Mouse (Mus musculus): ENCODE data around the gene Col4a2. TPM values are rescaled to one million over a fixed set of nuclear protein-coding genes. Genes with fewer than 3 reads are reported as not detected.
A peak's percentile ranks its signal among the peaks of the same experiment; 100 is the strongest.

Col4a2 gene
- polyA plus RNA-seq, 1 experiment from 2014 or later = 47.2 TPM

- Histone ChIP-seq H3K27ac (replicated peaks) (no peak overlapping the region), H3K36me3 (ENCODE audit: control insufficient read depth, insufficient read depth, low read length) (no peaks in the 10 kb centered on the region), H3K27me3 (ENCODE audit: control insufficient read depth, insufficient read depth, low read length) (no peaks in the 10 kb centered on the region), H3K9ac (ENCODE audit: low read length) (no peak overlapping the region), H3K4me1 (replicated peaks; ENCODE audit: control insufficient read depth, insufficient read depth) (no peaks in the 10 kb centered on the region; the same call in 1 of the 2 replicates), H3K9me3 (ENCODE audit: control insufficient read depth, low read length) (no peaks in the 10 kb centered on the region), H3K4me2 (replicated peaks; ENCODE audit: low read depth) (no peak overlapping the region), H3K4me3 (ENCODE audit: low read depth, low read length) (no peak overlapping the region)
- no peak for ATAC-seq (ENCODE audit: low FRiP score, low TSS enrichment)
- DNase-seq (ENCODE audit: low spot score) = no peak
- TF ChIP-seq EP300 (optimal IDR thresholded peaks at IDR 0.05) = no peak
- no peak for TF ChIP-seq CTCF (IDR thresholded peaks at IDR 0.05; ENCODE audit: low read depth)
- WGBS = 80% methylated on average over 15 of the region's 15 CpGs
These were observed 61.2 kb downstream of the Col4a2 start for GRCm38 (mm10) chr8:11373643-11374325.

DNA sequence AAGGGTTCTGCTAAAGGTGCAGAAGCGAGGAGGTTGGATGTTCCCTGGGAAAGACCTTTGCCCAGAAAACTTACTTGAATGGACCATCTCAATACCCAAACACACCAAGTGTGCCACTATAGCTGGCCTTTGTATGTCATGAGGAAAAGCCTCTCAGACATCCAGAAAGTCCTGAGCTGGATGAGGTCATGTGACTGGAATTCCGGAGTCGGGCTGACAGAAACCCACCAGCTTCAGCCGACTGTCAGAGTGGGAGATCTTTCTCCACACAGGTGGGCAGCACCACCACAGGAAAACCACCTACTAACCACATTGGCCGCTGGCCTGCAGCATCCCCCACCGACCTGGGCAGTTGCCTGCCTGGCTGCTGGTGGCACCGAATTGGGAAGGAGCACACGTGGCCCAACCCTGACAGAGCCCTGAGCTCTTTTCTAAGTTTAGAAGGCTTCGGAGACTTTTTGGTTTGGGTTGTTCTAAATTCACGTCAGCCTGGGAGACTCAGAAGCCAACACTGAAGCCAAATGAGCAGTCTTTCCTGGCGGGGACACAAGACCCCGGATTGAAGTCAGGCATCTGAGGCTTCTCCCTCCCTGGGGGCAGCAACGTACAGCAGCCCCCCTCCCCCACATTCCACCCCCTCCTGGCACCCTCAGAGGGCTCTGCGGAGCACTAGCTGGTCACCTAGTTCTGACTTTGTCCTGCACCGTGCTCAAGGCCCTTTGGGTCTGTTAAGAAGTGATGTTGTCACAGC is 61.9 kb downstream of the Col4a2 start:
- DNase-seq (ENCODE audit: low spot score) (no peak), ATAC-seq (ENCODE audit: low FRiP score, low TSS enrichment) (no peak)
- Histone ChIP-seq H3K36me3 (ENCODE audit: control insufficient read depth, insufficient read depth, low read length) (no peaks in the 10 kb centered on the region), H3K9ac (ENCODE audit: low read length) (no peak overlapping the region), H3K27me3 (ENCODE audit: control insufficient read depth, insufficient read depth, low read length) (no peaks in the 10 kb centered on the region), H3K27ac (replicated peaks) (0 out of 2 replicates have a peak overlapping the region, but pooled peaks have one; percentile 49), H3K4me2 (replicated peaks; ENCODE audit: low read depth) (no peak overlapping the region), H3K4me3 (ENCODE audit: low read depth, low read length) (no peak overlapping the region), H3K9me3 (ENCODE audit: control insufficient read depth, low read length) (no peaks in the 10 kb centered on the region), H3K4me1 (replicated peaks; ENCODE audit: control insufficient read depth, insufficient read depth) (no peaks in the 10 kb centered on the region; the same call in 1 of the 2 replicates)
- 68% methylated on average over 15 of the region's 15 CpGs for WGBS
- TF ChIP-seq EP300 (optimal IDR thresholded peaks at IDR 0.05) = no peak
- no peak for TF ChIP-seq CTCF (IDR thresholded peaks at IDR 0.05; ENCODE audit: low read depth)

DNA sequence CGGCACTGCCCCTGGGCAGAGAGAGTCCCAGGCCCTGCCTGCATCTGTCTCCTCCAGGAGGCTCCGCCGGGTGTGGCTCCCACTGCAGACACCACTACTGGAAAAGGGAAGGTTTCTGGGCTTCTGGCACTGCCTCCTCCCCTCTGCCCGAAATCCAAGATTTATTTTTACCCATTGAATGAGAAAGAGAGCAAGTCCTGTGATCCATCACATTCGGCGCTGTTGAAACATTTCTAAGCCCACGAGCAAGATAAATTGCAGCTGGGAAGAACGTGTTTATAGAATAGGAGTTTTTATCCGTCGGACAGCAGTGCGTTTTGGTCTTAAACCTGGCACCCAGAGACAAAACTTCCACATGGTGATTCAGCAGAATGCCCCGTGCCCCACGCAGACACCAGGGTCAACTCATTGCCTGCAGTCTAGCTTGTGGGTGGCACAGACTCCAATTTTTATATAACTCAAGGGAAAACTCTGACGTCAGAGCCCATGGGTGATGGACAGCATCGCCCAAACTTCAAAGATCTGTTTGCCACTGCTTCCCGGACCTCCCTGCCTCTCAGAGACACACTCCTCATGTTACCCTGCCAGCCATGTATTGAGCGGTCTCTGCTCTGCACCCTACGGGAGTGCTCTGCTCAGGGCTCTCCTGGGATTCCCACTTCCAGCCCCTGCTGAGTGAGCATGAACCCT is 63.3 kb downstream of the Col4a2 start:
- TF ChIP-seq EP300 (optimal IDR thresholded peaks at IDR 0.05) (peak; percentile 50), CTCF (IDR thresholded peaks at IDR 0.05; ENCODE audit: low read depth) (peak; percentile 22; the same call in 1 of the 2 replicates)
- Histone ChIP-seq H3K9ac (ENCODE audit: low read length) (no peak overlapping the region), H3K27me3 (ENCODE audit: control insufficient read depth, insufficient read depth, low read length) (no peaks in the 10 kb centered on the region), H3K36me3 (ENCODE audit: control insufficient read depth, insufficient read depth, low read length) (no peaks in the 10 kb centered on the region), H3K9me3 (ENCODE audit: control insufficient read depth, low read length) (no peaks in the 10 kb centered on the region), H3K4me2 (replicated peaks; ENCODE audit: low read depth) (no peak overlapping the region), H3K4me3 (ENCODE audit: low read depth, low read length) (no peak overlapping the region), H3K4me1 (replicated peaks; ENCODE audit: control insufficient read depth, insufficient read depth) (no peaks in the 10 kb centered on the region; the same call in none of the 2 replicates), H3K27ac (replicated peaks) (peak overlapping the region; percentile 78)
- DNase-seq (ENCODE audit: low spot score) = peak; percentile 37
- 32% methylated on average over 18 of the region's 18 CpGs for WGBS
- peak; percentile 66 for ATAC-seq (ENCODE audit: low FRiP score, low TSS enrichment)

DNA sequence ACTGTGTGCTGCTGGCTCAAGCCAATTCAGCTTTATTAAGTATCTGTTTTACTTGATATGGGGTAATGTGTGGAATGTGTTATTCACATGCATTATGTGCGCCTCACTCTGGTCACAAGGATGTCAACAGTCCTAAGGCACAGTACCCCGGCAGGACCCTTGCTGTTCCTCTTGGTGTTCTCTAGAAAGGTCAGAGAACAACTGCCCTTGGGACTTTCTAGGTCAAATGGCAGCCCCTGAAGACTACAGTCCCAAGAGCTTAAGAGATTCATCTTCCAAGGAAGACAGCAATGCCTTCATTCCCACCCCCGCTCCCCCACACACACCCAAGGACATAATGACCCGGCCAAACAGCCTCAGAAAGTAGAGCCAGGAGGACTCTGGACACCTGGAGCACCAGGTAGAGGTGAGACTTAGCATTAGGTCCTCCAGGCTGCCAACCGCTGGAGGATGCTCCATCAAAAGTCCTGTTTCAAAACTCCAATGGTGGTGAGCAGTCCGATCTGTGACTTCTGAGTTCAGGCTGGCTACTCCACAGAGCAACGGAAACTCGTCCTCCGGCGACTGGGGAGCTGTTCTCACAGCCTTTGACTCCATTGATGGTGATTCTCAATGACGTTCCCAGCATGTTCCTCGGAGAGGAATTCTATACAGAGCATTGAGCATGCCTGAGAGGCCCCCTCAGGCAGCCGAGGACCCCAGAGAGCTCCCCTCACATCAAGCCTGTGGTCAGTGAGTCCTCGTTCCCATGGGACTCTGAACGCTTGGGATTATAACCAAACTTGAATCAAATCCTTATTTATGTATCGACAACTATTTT is 65.0 kb downstream of the Col4a2 start:
- 74% methylated on average over 16 of the region's 16 CpGs for WGBS
- no peak for ATAC-seq (ENCODE audit: low FRiP score, low TSS enrichment)
- Histone ChIP-seq H3K9ac (ENCODE audit: low read length) (no peak overlapping the region), H3K27me3 (ENCODE audit: control insufficient read depth, insufficient read depth, low read length) (no peaks in the 10 kb centered on the region), H3K4me2 (replicated peaks; ENCODE audit: low read depth) (no peak overlapping the region), H3K4me1 (replicated peaks; ENCODE audit: control insufficient read depth, insufficient read depth) (peaks cover 4% of the 10 kb centered on the region), H3K4me3 (ENCODE audit: low read depth, low read length) (no peak overlapping the region), H3K27ac (replicated peaks) (no peak overlapping the region), H3K36me3 (ENCODE audit: control insufficient read depth, insufficient read depth, low read length) (no peaks in the 10 kb centered on the region), H3K9me3 (ENCODE audit: control insufficient read depth, low read length) (no peaks in the 10 kb centered on the region)
- no peak for TF ChIP-seq EP300 (optimal IDR thresholded peaks at IDR 0.05)
- TF ChIP-seq CTCF (IDR thresholded peaks at IDR 0.05; ENCODE audit: low read depth) = peak; percentile 22; the same call in 1 of the 2 replicates
- DNase-seq (ENCODE audit: low spot score) = no peak

DNA sequence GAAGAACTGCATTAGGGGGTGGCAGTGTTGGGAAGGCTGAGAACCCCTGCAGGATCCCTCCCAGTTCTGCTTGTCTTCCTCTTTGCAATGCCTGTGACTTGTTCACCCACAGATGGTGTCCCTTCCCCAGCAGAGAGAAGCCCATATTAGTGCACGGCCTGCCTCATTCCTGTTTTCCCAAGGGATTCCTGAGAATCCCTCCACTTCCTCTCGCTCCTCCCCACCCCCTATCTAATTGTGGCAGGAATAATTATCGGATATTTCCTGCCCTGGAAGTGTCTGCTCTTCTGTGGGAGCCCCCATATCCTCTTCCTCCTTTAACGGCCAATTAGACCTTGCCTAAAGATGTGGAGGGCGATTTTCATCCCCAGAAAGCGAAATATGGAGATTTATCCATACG is 67.0 kb downstream of the Col4a2 start:
- no peak for ATAC-seq (ENCODE audit: low FRiP score, low TSS enrichment)
- no peak overlapping the region for H3K27ac ChIP-seq (replicated peaks)
- H3K36me3 ChIP-seq (ENCODE audit: control insufficient read depth, insufficient read depth, low read length) = no peaks in the 10 kb centered on the region
- DNase-seq (ENCODE audit: low spot score) = no peak
- peaks cover 4% of the 10 kb centered on the region for H3K4me1 ChIP-seq (replicated peaks; ENCODE audit: control insufficient read depth, insufficient read depth)
- no peak overlapping the region for H3K4me3 ChIP-seq (ENCODE audit: low read depth, low read length)
- whole genome bisulfite sequencing = 73% methylated on average over 7 of the region's 7 CpGs
- H3K9ac ChIP-seq (ENCODE audit: low read length) = no peak overlapping the region
- no peaks in the 10 kb centered on the region for H3K9me3 ChIP-seq (ENCODE audit: control insufficient read depth, low read length)
- H3K4me2 ChIP-seq (replicated peaks; ENCODE audit: low read depth) = no peak overlapping the region
- TF ChIP-seq EP300 (optimal IDR thresholded peaks at IDR 0.05) = no peak
- 0 out of 2 replicates have a peak, but pooled peaks have one; percentile 3 for TF ChIP-seq CTCF (IDR thresholded peaks at IDR 0.05; ENCODE audit: low read depth)
- no peaks in the 10 kb centered on the region for H3K27me3 ChIP-seq (ENCODE audit: control insufficient read depth, insufficient read depth, low read length)
